Mouse (Mus musculus) layer of hippocampus, adult 8-10 months (tissue): Measurements from ENCODE around the gene Clca4a. TPM values are rescaled to one million over a fixed set of nuclear protein-coding genes. Genes with fewer than 3 reads are reported as not detected.

Source experiments
- total RNA-seq, 4 experiments: library from RNA; stranded (reverse); gene quantifications; 2 replicates each; pipeline ENCODE4 v1.2.4; 2022

Clca4a gene
- total RNA-seq, 4 experiments from 2014 or later, result not detected

Other genes with a start within 250 kb of the Clca4a start
- gene Clca3a1, start 214.1 kb downstream of the Clca4a start, total RNA-seq, result under 1 TPM in 3 of 4 experiments, not detected in 1; 0.12 to 0.30 (median 0.27) TPM
- under 1 TPM in 1 of 4 experiments, not detected in 3; 0.75 TPM for gene Clca3a2, start 155.6 kb downstream of the Clca4a start, total RNA-seq
- not detected for gene Clca3b, start 125.7 kb downstream of the Clca4a start, total RNA-seq
- not detected for gene Clca4b, start 42.5 kb downstream of the Clca4a start, total RNA-seq
- not detected for gene Clca1, start 57.7 kb upstream of the Clca4a start, total RNA-seq
- gene Clca2, start 124.4 kb upstream of the Clca4a start, total RNA-seq, result not detected
- 10 to 100 TPM; 17.4 to 28.8 (median 21.7) TPM for gene Odf2l, start 143.5 kb upstream of the Clca4a start, total RNA-seq